Mouse (Mus musculus) forebrain, postnatal 0 days (tissue): ENCODE results near the gene Pgap1. TPM values are rescaled to one million over a fixed set of nuclear protein-coding genes. Genes with fewer than 3 reads are reported as not detected.

Experiments
- ATAC-seq: fragments of 200-750 bp; cut with Nextera tagmentation; 2 replicates; pipeline ENCODE4 v1.8.0; 2017; ENCODE audit warnings: mild to moderate bottlenecking, moderate library complexity
- DNase-seq: peaks from one replicate; pipeline ENCODE4 v3.0.0-alpha.2; 2015
- H3K27ac ChIP-seq: fragments of 300-500 bp; sonication (generic); 2 replicates; pipeline ENCODE4 v1.5.1; 2014; ENCODE audit warnings: low read depth, mild to moderate bottlenecking, antibody characterized with exemption, low read length, moderate library complexity, mixed read lengths
- H3K27me3 ChIP-seq: fragments of 300-500 bp; sonication (generic); 2 replicates; pipeline ENCODE4 v1.6.1; 2014; ENCODE audit warnings: mild to moderate bottlenecking, low read length, mixed read lengths; ENCODE audit not compliant: insufficient read depth
- H3K36me3 ChIP-seq: fragments of 300-500 bp; sonication (generic); 2 replicates; pipeline ENCODE4 v1.6.1; 2014; ENCODE audit warnings: mild to moderate bottlenecking, moderate library complexity; ENCODE audit not compliant: insufficient read depth
- H3K4me1 ChIP-seq: fragments of 300-500 bp; sonication (generic); 2 replicates; pipeline ENCODE4 v1.6.1; 2014; ENCODE audit warnings: antibody characterized with exemption; ENCODE audit not compliant: insufficient read depth
- H3K4me2 ChIP-seq: fragments of 300-500 bp; sonication (generic); 2 replicates; pipeline ENCODE4 v1.6.1; 2014; ENCODE audit warnings: low read depth, mild to moderate bottlenecking, moderate library complexity
- H3K4me3 ChIP-seq: fragments of 300-500 bp; sonication (generic); 2 replicates; pipeline ENCODE4 v1.5.1; 2014; ENCODE audit warnings: low read depth, low read length, mixed read lengths
- H3K9ac ChIP-seq: fragments of 300-500 bp; sonication (generic); 2 replicates; pipeline ENCODE4 v1.6.1; 2014; ENCODE audit warnings: mild to moderate bottlenecking
- H3K9me3 ChIP-seq: fragments of 300-500 bp; sonication (generic); 2 replicates; pipeline ENCODE4 v1.6.1; 2016; ENCODE audit warnings: low read length
- CTCF ChIP-seq: sonication (generic); IDR thresholded peaks from 2 replicates; pipeline ENCODE4 v1.5.1; 2016; ENCODE audit warnings: antibody characterized with exemption, control low read depth, low read depth
- WGBS: fragments of 180-500 bp; shearing (Covaris S2); extraction: QIAGEN DNeasy Blood & Tissue Kit; methylation state at CpG from one replicate; pipeline ENCODE4 v1.1.7; 2014; 5-methylcytosine and 5-hydroxymethylcytosine counted together
- polyA plus RNA-seq: library from polyadenylated mRNA; unstranded; fragments of >200 nt; fragmentation: Nextera tagmentation; extraction: Ambion mirVana; gene quantifications from 2 replicates; pipeline ENCODE4 v1.2.1, GENCODE M21; 2015
- total RNA-seq: library from RNA; depleted of rRNA; stranded (reverse); fragments of >200 nt; gene quantifications from 2 replicates; pipeline ENCODE4 v1.2.3, GENCODE M21; 2014

Pgap1 gene
- total and polyA plus RNA-seq, 2 experiments from 2014 or later: 18.2 to 87.2 TPM

- no peak for TF ChIP-seq CTCF
- H3K27ac ChIP-seq: no peak overlapping the region
- no peaks in the 10 kb centered on the region for H3K4me1 ChIP-seq
- H3K9ac ChIP-seq: no peak overlapping the region
- WGBS: 97% methylated on average over 12 of the region's 12 CpGs
- H3K9me3 ChIP-seq: no peaks in the 10 kb centered on the region
- no peak for DNase-seq
- no peak for ATAC-seq
- no peaks in the 10 kb centered on the region for H3K27me3 ChIP-seq
- H3K36me3 ChIP-seq: peaks cover 47% of the 10 kb centered on the region
- no peak overlapping the region for H3K4me3 ChIP-seq
- H3K4me2 ChIP-seq: no peak overlapping the region
Observed at GRCm38 (mm10) chr1:54480491-54480890, 77.0 kb downstream of the Pgap1 start.

- H3K4me1 ChIP-seq: no peaks in the 10 kb centered on the region
- H3K27me3 ChIP-seq: no peaks in the 10 kb centered on the region
- peaks cover 11% of the 10 kb centered on the region for H3K36me3 ChIP-seq
- no peaks in the 10 kb centered on the region for H3K9me3 ChIP-seq
- peak; percentile 68 for ATAC-seq
- no peak overlapping the region for H3K9ac ChIP-seq
- peak; percentile 25 for DNase-seq
- H3K27ac ChIP-seq: no peak overlapping the region
- no peak overlapping the region for H3K4me3 ChIP-seq
- H3K4me2 ChIP-seq: no peak overlapping the region
- no peak for TF ChIP-seq CTCF
Observed at GRCm38 (mm10) chr1:54468662-54469061, 88.8 kb downstream of the Pgap1 start.

- ATAC-seq (no peak), DNase-seq (no peak)
- Histone ChIP-seq H3K27ac (no peak overlapping the region), H3K4me1 (no peaks in the 10 kb centered on the region), H3K9ac (no peak overlapping the region), H3K4me3 (no peak overlapping the region), H3K4me2 (no peak overlapping the region), H3K27me3 (no peaks in the 10 kb centered on the region), H3K9me3 (no peaks in the 10 kb centered on the region), H3K36me3 (peaks cover 11% of the 10 kb centered on the region)
- WGBS: 97% methylated on average over 1 of the region's 1 CpGs
- TF ChIP-seq CTCF: no peak
Observed at GRCm38 (mm10) chr1:54467366-54467765, 90.1 kb downstream of the Pgap1 start.

GRCm38 (mm10) chr1:54452116-54452515 is 105.4 kb downstream of the Pgap1 start:
- DNase-seq (no peak), ATAC-seq (no peak)
- no peaks in the 10 kb centered on the region for H3K4me1 ChIP-seq
- no peak overlapping the region for H3K4me2 ChIP-seq
- H3K27ac ChIP-seq: no peak overlapping the region
- no peaks in the 10 kb centered on the region for H3K27me3 ChIP-seq
- WGBS: 90% methylated on average over 2 of the region's 2 CpGs
- H3K9ac ChIP-seq: no peak overlapping the region
- H3K36me3 ChIP-seq: no peaks in the 10 kb centered on the region
- H3K4me3 ChIP-seq: no peak overlapping the region
- H3K9me3 ChIP-seq: no peaks in the 10 kb centered on the region
- no peak for TF ChIP-seq CTCF

GRCm38 (mm10) chr1:54448833-54449232 is 108.7 kb downstream of the Pgap1 start:
- H3K4me1 ChIP-seq: no peaks in the 10 kb centered on the region
- H3K27me3 ChIP-seq: no peaks in the 10 kb centered on the region; the same call in 1 of the 2 replicates
- no peak overlapping the region for H3K27ac ChIP-seq
- 83% methylated on average over 4 of the region's 4 CpGs for WGBS
- DNase-seq (no peak), ATAC-seq (no peak)
- no peaks in the 10 kb centered on the region for H3K9me3 ChIP-seq
- TF ChIP-seq CTCF: no peak
- H3K4me2 ChIP-seq: no peak overlapping the region
- H3K36me3 ChIP-seq: no peaks in the 10 kb centered on the region
- no peak overlapping the region for H3K4me3 ChIP-seq
- no peak overlapping the region for H3K9ac ChIP-seq

- Histone ChIP-seq H3K36me3 (no peaks in the 10 kb centered on the region), H3K27ac (no peak overlapping the region), H3K27me3 (no peaks in the 10 kb centered on the region; the same call in 1 of the 2 replicates), H3K9me3 (no peaks in the 10 kb centered on the region), H3K4me1 (peaks cover 5% of the 10 kb centered on the region; the same call in 1 of the 2 replicates), H3K4me3 (no peak overlapping the region), H3K4me2 (no peak overlapping the region), H3K9ac (no peak overlapping the region)
- 59% methylated on average over 7 of the region's 7 CpGs for WGBS
- DNase-seq (peak; percentile 20), ATAC-seq (no peak)
- TF ChIP-seq CTCF: no peak
Observed at GRCm38 (mm10) chr1:54443641-54444040, 113.8 kb downstream of the Pgap1 start.

GRCm38 (mm10) chr1:54439080-54439476 is 118.4 kb downstream of the Pgap1 start:
- ATAC-seq (no peak), DNase-seq (no peak)
- peak overlapping the region; percentile 79 for H3K4me3 ChIP-seq
- H3K36me3 ChIP-seq: no peaks in the 10 kb centered on the region
- no peaks in the 10 kb centered on the region for H3K27me3 ChIP-seq
- H3K4me1 ChIP-seq: peaks cover 15% of the 10 kb centered on the region
- H3K4me2 ChIP-seq: peak overlapping the region; percentile 61
- H3K9ac ChIP-seq: peak overlapping the region; percentile 81
- 46% methylated on average over 3 of the region's 3 CpGs for WGBS
- no peaks in the 10 kb centered on the region for H3K9me3 ChIP-seq
- peak overlapping the region; percentile 45; the same call in 1 of the 2 replicates for H3K27ac ChIP-seq
- no peak for TF ChIP-seq CTCF
